Mouse (Mus musculus) adrenal gland, postnatal 10 days (tissue): ENCODE results near the gene Ggt7. TPM values are rescaled to one million over a fixed set of nuclear protein-coding genes. Genes with fewer than 3 reads are reported as not detected.
"Not testable (repeated sequence)": the region's sequence is repeated elsewhere in the genome, so short reads cannot be mapped to it uniquely, and the experiment has no call there.

Experiments
- DNase-seq: peaks from one replicate; pipeline ENCODE4 v3.0.0; 2021; ENCODE audit warnings: mixed read lengths
- long read RNA-seq, 2 experiments: library from polyadenylated mRNA; stranded (forward); transcript quantifications; one replicate each; pipeline ENCODE4 v2.0.0; 2021
- total RNA-seq, 2 experiments: library from RNA; stranded (reverse); gene quantifications; 2 replicates each; pipeline ENCODE4 v1.2.3; 2021

The Ggt7 gene
- total RNA-seq, result 1 to 10 TPM; 4.4 to 6.9 TPM
- long read RNA-seq, experiment 1, transcript Ggt7-201 (15 exons, 2,614 nt), result major isoform, 11 of 15 reads
- long read RNA-seq, experiment 1, partial matches to known transcripts, result 2 of 15 reads
- long read RNA-seq, experiment 1, other reads (novel, unspliced or antisense), result 2 of 15 reads
- long read RNA-seq, experiment 2, partial matches to known transcripts, result 1 of 6 reads
- long read RNA-seq, experiment 2, other reads (novel, unspliced or antisense), result 2 of 6 reads

DNA sequence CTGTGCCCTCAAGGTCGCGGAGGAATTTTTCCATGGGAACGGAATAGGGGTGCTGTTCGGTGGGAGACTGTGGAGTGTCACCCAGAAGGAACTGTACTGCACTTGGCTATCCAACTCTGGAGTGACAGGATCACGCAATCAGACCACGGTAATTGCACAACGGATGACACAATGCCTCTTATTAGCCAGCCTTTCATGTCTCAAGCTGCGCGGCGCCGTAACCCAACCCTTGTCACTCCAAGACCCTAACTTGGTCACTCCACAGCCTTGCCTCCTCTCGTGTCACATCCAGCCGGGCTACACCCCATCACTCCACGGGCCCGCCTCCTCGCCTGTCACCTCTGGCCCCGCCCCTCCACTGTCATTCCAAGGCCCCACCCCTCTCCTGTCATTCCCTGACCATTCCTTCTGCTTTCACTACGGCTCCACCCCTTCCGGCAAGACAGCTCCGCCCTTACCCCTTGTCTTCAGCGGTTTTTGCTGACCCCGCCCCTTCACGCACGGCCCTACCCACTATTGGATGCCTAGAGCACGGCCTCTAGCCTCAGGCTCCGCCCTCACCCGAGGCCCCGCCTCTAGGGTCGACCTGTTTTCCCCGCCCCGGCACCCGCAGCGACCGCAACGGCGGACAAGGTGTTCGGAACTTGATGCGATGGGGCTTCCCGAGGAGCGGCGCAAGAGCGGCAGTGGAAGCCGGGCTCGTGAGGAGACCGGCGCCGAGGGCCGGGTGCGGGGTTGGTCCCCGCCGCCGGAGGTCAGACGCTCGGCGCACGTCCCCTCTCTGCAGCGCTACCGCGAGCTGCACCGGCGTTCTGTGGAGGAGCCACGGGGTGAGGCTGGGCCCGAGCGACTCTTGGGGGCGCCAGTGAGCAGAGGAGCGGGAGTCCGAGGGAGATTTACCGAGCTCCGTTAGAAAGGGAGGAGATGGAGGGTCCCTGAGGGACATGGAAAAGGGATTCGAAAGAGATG is at the start of gene Ggt7, which contains the start of gene Acss2:
TSS of gene Ggt7 (minus strand) at position 783 of the 969 bp plus-strand sequence.
TSS of gene Acss2 (plus strand) at position 494 of the 969 bp plus-strand sequence.
- DNase-seq, result peak; percentile 99

DNA sequence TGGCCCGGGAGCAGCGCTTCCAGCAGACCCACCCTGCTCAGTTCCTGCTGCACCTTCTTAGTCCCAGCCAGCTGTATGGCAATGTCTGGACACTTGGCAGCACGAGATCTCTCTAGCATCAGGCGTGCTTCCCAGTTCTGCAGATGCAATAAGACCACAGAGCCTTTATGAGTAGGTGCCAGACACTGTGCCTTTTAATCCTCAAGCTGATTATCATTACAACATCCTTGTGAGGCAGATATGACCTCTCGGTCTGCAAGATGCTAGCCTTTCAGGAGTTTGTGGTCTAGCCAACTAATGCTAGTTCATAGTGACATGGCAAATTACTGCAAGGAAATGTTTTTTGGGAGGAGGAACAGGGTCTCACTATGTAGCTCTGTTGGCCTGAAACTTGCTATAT is 49.7 kb upstream of the Ggt7 start:
- DNase-seq, result no peak

DNA sequence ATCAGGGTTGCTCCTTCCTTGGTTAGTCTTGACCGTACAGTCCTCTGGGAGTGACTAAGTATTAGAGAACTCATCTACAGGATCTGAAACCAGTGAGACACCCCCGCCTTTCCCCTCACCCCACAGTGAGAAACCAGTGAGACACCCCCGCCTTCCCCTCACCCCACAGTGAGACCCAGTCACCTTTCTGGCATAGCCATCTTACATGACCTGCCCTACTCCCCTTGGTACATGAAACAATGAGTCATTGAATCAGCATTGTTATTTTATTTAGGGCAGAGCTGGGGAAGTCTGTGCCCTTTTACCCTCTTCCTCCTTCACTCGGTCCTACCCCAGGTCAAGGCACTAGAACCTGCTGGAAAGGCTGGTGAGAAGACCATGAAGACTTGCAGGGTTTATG is 44.9 kb upstream of the Ggt7 start:
- DNase-seq, result no peak

DNA sequence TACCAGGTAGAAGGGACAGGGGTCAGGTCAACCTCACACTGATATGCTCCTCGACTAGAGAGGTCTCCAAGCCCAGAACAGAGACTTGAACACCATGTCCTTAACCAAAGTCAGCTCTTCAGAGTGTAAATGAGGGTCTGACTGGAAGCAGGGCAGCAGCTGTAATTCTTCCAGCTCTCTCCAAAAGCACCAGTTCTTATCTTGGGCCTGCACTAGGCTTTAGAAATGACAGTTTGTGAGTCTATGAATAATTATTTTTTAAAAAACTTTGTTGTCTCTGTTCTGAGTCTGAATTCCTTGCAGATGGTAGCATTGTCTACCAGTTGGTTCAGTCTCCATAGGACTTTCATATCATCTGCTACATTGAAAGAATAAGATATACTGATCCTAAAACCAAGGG is 44.2 kb upstream of the Ggt7 start:
- DNase-seq, result no peak

DNA sequence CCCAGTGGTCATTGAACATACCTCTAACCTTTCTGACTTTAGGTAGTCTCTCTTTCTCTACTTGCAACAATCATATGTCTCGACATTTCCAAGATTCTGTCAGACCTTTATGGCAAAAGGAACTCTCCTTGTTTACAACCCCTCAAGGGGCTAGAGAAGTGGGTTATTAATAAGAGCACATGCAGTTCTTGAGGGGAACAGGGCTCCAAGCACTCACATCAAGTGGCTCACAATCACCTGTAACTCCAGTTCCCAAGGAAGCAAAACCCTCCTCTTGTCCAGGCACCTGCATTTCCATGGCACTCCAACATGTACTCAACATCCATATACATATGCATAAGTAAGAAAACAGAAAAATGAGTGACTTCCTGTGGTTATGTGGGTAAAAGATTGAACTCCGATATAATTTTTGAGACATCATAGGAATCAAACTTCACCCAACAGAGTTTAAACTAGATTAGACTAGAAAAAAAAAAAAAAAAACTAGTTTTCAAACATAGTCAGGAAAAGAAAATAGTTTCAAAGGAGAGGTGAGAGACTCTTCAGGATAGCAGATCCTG is 36.5 kb upstream of the Ggt7 start:
- DNase-seq, result no peak

DNA sequence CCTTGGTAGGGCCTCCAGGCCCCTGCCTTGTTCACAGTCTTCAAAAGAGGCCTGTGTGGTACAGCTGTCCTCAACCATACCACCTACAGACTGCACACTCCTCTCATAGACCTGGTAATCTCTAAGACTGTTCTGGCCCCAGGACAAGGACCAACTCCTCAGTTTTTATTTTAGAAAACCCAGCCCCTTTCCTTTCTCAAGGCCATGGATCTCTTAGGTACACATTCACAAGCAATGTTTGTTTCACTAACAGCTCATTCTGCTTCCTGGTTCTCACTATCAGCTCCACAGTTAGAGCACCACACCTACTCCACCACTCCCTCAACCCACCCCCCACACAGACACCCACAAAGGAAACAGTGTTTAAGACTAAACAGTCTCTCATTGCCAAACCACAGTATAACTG is 34.9 kb upstream of the Ggt7 start:
- DNase-seq, result no peak

DNA sequence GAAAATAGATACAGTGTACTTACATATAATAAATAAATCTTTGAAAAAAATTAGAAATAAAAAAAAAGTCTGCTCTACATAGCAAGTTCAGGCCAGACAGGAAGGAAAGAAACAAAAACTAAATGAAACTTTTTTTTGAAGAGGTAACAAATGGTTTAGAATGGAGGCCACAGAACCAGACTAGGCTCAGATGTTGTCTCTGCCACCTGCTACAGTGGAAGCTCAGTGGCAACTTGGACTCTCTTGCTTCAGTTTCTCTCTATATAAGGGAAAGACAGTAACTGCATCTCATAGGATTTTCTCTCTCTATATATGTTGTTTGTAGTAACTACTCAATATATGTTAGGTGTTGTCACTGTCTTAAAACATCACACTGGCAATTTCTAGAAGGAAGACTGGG is 34.3 kb upstream of the Ggt7 start:
- DNase-seq, result no peak

DNA sequence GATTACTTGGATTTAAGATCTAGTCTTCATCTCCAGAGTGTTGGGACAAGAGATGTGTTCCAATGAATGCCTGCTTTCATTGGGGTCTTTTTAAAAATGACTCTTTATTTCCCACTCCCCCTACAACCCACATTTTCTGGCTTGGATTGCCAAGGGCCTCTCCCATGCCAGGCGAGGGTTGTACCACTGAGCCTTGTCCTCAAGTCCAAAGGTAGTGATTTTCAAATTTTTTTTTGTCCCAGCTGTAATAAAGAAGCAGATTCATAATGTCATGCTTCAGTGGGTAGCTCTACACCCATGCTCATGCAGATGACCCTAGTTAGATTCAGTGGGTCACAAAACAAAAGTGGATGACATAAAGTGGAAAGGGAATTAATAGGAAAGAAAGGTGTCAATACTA is 28.9 kb upstream of the Ggt7 start:
- no peak for DNase-seq

DNA sequence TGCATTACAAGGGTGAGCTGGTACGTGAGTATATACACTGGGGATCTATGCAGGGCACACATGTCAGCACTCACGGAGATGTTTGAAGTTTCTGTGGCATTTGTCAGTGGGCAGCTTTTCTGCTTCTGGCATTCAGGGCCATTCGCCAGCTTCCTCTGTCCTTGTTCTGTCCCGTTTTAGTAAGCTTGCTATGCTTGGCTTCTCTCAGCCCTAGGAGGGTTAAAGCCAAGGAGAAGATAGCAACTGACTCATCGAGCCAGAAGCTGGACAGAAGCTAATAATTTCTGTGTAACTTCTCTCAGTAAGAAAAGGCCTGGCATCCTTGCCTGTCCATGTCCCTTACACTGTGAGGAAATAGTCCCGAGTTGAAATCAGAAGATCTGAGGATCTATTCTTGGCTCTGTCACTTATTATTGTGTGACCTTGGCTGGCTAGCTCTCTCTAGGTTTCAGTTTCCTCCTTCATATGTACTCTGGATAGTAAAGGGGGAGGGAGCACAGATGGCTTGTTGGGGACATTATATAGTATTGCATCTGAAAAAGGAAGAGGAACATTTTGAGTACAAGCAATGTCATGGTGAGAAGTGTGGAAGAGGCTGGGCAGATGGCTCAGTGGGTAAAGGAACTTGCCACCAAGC is 22.9 kb upstream of the Ggt7 start:
- DNase-seq, result peak; percentile 72

- no peak for DNase-seq
These were observed 21.7 kb upstream of the Ggt7 start for GRCm38 (mm10) chr2:155539696-155540095.

- DNase-seq, result not testable (repeated sequence)
These were observed 20.5 kb upstream of the Ggt7 start for GRCm38 (mm10) chr2:155538463-155539057.

DNA sequence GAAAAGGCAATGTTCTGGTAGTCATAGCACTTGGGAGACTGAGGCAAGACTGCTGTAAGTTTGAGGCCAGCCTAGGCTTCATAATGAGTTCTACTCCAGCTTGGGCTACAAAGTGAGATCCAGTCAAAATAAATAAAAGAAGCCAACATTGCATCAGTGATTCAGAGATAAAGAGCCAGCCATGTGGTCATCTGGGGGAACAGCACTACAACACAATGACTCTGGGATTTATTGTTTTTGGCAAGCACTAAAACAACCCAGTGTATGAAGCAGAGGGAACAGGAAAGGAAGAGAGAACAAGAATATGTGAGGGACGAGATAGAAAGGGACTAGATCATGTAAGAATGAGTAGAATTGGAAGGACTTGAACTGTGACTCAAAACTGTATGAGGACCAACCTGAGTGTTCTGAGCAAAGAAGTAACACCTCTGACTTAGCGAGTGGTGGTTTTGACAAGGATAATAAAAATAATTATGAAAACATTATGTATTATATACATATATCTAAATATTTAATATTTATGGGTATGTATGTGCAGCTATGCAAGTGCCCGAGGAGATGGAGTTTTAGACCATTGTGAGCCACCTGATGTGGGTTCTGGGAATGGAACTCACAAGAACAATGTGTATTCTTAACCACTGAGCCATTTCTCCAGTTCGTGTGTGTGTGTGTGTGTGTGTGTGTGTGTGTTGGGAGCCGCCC is 19.9 kb upstream of the Ggt7 start:
- DNase-seq, result no peak

GRCm38 (mm10) chr2:155536292-155536691 is 18.3 kb upstream of the Ggt7 start:
- DNase-seq, result no peak

DNA sequence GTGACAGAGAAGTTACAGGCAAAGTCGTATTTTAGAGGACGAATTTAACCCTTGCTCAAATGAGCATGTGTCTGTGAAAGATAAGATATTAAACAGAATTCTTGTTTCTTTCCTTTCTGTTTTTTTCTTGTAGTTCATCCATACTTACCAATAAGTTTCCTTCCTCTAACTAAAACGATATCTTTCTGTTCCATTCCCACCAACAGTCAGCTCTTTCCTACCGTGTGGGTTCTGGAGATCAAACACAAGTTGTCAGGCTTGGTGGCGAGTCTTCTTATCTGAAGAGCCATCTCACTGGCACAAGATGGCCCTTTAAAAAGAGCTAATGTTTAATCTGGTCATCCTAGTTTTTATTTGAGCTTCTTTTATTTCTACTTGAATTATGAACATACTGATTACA is 9.3 kb upstream of the Ggt7 start:
- DNase-seq, result no peak

DNA sequence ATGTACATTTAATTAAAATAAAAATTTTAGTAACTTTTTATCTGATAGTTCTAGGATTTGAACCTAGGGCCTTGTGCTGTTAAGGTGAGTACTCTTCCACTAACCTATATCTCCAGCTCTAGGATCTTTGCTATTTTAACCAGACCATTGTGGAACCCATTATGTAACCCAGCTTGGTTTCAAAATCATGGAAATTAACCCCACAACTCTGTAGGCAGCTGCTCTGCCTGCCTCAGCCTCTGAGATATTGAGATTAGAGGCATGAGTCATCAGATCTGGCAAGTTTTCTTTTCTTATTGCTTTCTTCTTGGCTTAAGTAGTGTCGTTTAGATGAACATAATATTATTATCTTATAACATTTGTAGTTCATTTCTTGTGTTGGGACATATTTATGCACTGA is 6.3 kb upstream of the Ggt7 start:
- no peak for DNase-seq

- no peak for DNase-seq
These were observed 5.7 kb upstream of the Ggt7 start for GRCm38 (mm10) chr2:155523706-155524105.

DNA sequence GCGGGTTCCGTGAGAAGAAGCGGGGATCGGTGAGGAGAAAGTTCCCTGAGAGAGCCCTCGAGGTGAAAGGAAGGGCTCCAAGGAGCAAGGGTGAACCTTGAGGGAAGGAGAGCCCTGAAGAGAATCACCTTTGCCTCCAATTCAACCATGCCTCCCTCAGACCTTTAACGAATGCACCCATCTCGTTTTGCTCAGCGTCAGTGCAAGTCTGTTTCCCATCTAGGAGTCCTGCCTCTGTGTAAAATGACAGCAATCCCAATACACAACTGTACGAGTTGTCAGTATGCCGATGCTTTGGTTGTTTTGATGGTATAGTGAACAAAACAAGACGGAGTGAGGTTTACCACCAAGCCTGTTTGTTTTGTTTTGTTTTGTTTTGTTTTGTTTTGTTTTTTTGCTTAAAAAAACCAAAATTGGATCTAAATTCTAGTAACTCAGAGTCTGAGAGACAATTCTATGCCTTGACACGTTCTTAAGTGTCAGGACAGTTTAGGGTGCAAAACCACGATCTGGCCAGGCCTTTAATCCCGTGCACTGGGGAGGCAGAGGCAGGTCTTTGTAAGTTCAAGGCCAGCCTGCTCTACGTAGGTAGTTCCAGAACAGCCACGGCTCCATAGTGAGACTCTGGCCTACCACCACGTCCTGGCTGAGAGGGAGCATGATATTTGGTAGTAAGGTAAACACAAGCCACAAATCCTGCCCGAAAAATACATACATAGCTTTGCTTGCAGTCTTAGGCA is 664 bp upstream of the Ggt7 start:
- no peak for DNase-seq

DNA sequence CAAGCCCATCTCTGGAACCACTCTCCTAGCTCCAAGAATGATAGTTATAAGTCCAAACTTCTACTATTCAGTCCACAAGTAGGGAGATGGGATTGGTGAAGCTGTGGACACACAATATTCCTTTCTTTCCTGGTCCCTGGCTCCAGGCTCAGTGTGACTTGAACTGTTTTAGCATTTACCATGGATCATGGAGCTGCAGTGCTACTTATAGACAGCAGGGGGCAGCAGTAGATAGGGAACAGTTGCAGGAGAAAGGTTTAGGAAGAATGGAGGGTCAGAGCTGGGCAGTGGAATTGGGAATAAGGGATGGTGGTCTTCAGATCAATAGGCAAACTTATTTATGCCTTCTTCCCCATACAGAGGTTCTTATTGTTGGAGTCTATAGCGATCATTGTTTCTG is 2.1 kb downstream of the Ggt7 start:
- peak; percentile 75 for DNase-seq

DNA sequence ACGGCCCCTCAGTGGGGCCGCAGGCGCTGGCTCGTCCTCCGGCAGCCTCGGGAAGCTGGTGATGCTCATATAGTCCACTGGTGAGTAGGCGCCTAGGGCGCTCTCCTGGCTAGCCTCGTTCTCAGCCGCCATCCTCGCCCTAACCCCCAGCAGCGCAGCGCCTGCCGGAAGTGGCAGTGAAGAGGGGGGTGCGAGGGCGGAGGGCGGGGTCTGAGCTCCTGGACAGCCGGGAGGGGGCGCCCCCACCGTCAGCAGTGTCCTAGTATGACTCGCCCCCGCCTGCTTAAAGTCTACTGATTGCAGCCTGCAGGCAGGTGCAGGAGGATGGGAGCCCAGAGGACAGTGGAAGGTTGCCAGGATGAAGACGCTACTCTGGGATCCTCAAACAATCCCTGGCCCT is 3.4 kb downstream of the Ggt7 start:
- peak; percentile 78 for DNase-seq

- no peak for DNase-seq
These were observed 4.5 kb downstream of the Ggt7 start for GRCm38 (mm10) chr2:155513543-155513942.

DNA sequence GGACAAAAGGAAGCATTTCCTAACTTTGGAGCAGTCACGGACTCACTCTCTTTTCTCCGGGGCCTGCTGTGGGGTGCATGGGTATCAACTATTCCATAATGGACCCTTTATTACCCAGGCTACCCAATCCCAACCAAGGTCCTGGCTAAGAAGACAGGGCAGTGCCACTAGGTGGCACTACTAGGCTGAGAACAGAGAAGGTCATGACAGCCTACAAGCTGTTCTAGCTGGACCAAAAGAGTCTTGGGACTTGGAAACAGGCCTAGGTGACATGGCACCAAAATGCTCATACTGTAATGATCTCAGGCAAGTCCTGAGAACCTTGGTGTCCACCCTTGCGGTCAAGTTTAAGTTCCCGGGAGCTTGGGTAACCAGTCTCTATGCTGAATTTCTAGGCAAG is 5.6 kb downstream of the Ggt7 start:
- peak; percentile 74 for DNase-seq
